Mouse (Mus musculus) kidney, adult 9 months (tissue): ENCODE data around the gene Map2k5.

Source experiments
- DNase-seq: peaks from one replicate; pipeline ENCODE4 v3.0.0; 2022

Gene Map2k5

DNA sequence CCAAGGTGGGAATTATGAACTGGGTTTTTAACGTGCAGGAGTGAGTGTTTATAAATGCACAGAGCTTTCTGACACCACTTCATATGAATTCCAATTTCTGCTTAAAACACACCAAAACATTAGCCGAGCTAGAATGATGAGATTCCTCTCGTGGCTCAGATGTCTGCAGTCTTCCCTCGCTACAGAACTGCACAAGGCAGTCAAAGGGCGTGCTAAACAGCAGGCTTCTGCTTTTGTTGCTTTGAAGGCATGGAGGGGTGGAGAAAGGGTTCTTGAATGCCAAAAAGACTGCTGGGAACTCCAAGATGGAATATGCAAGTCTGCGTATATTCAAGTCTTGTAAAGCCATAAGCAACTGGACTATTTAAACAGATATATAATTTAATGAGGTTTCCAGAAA lies 38.4 kb downstream of the Map2k5 start:
- DNase-seq, result no peak

DNA sequence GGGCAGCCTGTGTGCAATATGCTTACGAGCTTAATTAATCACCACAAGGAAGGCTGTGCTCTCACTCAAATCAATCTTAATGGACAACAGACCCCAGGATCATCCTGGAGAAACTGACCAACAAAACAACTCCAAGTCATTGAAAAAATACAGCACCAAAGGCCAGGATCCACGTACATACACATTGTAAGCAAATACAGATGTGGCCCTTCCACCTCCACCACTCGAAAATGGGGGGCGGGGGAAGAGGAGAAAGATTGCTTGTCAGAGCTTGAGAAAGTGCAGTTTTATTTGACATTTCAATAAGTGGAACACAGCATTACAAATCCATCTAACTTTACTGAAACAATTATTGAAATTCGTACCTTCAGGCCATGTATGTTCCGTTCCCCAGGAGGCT lies 39.0 kb downstream of the Map2k5 start:
- no peak for DNase-seq

DNA sequence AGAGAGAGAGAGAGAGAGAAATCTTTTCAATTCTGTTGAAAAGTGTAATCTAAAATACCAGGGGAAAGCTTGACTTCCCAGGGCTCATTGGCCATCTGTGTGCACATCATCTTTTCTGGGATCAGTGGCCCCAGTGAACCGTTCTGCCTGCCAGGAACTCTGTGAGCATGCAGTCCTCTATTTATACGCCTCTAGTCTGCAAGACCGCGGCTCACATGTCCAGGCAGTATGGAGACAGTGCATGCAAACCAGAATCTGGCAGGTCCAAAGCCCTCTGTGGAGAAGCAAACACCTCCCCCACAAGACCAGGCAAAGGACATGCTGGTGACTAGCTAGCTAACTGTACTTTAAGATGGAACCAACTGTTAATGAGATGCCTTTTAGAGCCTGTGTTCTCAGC lies 41.9 kb downstream of the Map2k5 start:
- no peak for DNase-seq

DNA sequence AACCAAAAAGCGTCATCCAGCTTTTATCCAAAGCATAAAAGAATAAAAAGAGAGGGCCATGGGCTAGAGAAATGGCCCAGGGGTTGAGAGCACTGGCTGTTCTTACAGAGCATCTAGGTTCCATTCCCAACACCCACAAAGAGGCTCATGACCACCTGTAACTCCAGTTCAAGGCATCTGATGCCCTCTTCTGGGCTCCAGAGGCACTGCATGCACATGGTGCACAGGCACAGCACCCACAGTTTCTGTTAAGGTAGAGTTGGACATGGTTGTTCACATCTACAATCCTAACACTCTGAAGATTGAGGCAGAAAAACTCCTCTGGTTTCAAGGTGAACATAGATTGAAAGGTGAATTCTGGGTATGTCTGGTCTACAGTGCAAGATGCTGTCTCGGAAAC lies 44.6 kb downstream of the Map2k5 start:
- DNase-seq, result peak; percentile 13

DNA sequence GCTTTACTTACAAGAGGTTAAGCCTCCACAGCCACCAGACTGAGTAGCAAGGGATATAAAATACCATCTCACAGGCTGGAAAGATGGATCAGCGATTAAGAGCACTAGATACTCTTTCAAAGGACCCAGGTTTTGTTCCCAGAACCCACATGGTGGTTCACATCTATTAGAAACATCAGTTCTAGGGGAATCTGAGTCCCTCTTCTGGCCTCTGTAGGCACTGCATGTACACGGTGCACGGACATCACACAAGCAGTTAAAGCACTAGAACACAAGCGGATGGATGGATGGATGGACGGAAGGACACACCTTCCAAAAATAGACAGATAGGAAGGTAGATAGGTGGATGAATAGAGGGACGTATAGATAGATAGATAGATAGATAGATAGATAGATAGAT lies 46.5 kb downstream of the Map2k5 start:
- DNase-seq, result no peak

DNA sequence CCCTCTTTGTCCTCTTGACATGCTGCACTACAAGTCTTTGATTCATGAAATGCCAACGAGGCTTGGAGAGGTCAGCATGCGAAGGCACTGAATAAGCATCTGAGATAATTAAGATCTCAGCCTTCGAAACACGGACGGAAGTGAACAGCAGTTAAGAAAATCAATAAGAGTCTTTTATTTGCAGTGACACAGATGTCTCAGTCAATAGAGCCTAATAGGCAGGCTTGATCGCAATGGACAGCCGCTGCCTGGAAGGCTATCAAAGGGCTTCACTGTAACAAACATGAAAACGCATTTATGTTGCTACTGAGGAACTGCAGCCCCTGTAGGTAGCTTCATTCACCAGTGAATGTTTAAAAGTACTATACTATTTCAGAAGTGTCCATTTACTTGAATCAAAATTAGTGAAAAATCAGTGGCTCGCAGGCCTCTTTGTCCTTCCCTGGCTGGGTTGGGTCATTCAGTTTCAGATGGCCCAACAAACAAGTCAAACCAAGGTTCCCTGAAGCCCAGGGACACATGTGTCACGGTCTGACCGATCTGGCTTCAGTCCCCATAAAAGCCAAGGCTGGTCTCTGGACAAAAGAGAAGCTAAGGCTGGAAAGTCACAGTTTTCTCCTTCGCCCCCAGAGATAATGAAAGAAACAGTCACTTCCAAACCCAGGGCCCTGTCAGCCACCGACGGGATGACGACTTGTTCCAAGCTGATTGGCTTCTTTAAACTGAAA lies 48.6 kb downstream of the Map2k5 start:
- no peak for DNase-seq

DNA sequence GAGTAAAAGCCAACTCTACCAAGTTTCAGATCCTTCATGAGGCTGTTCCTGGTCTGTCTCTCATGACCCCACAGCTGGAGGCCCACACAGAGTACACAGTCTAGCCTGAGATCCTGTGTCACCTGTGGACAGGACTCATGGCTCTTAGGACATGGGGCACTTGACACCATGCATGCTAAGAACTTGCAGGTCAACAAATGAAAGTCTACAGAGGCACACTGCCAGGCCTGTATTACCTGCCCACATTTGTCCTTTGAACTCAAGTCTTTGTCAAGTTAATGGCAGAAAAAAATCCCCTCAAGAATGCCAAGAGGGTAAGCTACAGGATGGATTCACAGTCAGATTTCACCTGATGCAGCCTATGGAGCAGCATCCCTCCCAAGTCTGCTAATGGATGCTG lies 62.5 kb downstream of the Map2k5 start:
- peak; percentile 35 for DNase-seq

DNA sequence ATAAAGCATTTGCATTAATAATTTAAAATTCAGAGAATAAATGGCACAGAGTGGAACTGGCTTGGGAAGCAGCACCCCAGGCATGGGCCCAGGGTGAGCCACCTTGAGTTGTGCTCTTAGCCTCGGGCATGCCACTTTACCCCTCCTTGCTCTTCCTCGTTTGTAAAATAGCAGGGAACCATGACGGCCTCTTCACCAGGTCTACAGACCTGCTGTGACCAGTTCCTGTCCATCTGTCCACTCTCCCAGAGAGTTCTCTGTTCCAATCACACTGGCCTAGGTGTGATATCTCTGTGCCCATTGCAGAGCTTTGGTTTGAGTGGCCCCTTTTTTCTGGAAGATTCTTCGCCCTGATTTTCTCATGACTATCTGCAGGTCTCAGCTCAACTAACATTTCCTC lies 63.6 kb downstream of the Map2k5 start:
- no peak for DNase-seq

DNA sequence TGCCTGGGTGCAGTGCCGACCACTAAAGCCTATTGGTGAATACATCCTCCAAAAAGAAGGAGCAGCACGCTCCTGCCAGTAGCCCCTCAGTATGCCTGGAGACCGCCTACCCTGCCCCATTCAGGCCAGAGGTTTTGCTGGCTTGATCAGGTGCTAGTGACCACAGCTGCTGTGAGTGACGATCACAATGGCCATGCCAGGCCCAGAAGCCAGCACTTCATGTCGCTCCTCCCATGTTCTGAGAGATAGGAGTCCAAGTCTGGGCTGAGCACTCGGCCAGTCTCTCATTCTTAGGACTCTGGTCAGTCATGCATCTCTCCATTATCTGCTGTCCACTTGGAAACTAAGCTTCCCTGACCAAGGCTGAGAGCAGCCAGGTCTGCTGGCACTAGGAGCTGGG lies 67.7 kb downstream of the Map2k5 start:
- DNase-seq, result no peak

DNA sequence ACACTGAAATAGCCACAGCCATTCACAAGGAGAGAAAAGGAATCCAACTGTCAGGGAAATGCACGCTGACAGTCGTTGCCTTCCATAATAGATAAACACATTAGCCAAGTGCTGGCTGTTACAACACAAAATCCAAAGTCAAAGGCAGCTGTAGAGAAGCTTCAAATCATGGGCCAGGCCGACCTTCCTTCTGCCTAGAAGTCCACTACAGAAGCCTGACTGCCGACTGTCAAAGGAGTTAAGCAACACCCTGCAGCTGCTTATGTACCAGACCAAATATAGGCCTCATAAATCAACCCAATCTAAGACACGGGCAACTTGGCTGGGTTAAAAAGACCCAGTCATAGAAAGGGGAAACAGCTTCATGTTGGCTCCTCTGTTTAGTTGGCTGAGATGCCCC lies 68.7 kb downstream of the Map2k5 start:
- no peak for DNase-seq

DNA sequence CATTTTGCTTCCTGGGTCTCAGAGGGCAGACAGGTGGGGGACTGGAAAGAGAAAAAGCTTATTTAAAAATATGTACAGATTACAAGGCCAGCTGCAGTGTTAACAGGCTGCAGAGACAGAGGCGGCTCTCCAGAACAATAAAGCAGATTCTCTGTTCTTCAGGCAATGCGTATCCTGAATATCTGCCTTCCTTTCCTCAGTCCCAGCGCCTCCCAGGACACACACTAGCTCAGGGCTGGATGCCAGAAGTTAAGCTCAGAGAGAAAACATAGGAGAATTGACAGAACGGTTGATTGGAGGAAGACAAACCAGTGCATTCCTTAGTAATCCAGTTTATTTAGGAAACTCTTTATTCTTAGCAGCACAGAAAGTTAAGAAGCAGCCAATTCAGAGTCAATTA lies 69.3 kb downstream of the Map2k5 start:
- no peak for DNase-seq

DNA sequence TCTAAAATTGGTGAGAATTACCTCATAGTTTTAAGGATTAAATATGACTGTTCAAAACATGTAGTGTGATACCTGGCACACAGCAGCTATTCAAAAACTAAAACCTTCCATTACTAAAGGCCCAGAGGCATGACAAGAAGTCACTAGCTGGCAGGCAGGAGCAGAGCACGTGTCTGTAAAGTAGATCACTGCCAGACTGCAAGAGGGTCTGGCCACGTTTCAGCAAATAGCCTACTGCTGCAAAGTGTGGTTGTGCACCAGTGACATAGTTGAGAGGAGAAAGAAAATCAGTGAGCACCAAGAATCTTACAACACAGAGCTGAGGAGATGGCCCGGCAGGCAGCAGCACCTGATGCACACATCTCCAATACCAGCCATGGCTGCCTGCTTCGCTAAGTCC lies 75.2 kb downstream of the Map2k5 start:
- no peak for DNase-seq

DNA sequence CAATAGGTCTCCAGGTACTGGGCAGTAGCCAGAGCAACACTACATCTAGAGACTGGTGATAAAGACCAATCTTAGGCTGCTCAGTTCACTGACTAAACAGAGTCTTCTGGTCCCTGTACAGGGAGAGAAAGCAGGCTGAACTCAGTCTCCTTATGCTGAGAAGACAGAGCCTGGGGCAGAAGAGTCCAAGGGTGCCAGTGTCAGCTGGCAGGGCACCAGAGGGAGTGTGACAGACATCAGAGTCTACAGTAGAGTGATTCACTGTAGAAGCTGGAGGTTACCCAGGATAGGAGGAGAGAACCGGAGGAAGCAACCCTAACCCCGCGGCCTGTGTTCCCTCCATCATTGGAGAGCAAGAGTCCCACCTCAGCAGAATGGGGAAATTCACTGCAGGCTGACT lies 79.0 kb downstream of the Map2k5 start:
- no peak for DNase-seq

DNA sequence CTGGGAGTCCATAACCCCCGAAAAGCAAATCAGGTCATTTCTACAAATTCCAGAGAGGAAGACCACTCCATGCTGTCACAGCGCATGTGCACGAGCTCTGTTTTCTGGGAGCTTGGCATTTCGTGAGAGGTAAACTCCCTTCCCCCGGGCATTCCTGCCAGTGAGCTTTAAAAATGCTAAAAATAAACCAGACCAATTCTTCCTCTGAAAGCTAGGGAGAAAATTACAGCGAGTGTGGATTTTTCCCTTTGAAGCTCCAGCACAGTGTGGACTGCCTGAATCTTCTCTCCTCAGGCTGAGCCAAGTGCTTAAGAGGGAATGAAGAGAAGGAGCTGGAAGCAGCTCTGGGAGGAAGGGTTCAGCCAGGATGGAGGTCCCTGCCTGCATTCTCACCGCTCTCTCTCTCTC lies 82.1 kb downstream of the Map2k5 start:
- DNase-seq, result peak; percentile 24

DNA sequence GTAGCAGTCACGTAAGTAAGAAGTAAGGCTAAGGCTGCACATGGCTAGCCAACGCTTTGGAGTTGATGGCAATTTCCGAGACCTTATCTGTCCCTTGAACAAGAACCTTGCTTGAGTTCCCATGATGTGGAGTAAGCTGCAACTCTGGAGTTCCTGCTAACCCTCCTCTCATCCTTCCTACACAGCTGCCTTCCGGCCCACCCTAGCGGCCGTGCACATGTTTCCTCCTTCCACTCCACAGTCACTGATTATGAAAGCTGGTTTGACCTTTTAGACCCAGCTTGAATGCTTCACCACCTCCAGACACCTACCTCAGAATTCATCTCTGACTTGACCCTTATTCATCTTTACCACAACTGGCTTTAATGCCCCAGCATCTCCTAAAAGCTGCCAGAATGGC lies 82.9 kb downstream of the Map2k5 start:
- DNase-seq, result peak; percentile 37

DNA sequence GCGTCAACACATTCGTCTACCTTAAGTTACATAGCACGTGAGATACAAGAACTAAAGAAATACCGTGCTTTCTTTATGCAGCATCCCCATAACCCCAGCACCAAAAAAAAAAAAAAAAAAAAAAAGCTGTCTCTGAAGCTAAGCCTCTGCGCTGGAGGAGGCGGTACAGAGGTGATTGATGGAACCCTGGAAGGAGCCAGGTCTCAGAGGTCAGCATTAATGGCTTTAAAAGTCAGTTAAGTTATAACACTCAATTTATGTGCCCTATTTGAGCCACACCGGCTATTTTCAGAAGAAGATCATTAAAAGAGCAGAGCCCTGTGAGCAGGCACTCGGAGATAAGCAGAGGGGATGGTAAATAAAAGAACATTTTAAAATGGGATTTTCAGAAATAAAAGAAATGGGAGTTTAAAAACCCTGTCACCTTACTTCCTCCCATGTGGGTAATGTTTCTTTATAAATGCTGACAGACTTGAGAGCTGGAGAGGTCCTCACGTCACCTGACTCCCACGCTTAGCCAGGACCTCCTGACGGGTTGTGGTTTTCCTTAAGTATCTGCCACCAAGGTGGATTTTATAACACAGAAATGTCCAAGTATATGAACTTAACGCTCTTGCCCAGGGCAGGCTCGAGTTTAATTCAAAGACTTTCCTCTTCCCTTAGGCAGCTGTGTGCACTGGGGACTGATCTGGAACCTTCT lies 83.8 kb downstream of the Map2k5 start:
- peak; percentile 24 for DNase-seq

DNA sequence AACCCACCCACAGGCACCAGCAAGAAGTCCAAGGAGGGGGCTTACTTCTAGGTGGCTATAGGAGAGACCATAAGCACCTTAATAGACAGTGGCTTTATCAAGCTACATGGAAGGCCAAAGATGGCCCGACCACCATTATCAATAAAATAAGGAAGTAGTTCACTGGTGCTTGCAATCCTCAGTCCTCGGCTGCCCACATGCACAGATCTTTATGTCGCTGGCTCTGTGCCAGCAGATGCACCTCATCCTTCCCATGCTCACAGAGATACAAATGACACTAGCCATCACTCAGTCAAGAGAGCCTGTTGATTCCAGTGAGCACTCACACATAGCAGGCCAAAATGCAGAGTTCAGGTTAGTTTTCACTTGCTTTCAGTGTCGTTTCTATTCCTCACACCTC lies 89.0 kb downstream of the Map2k5 start:
- DNase-seq, result no peak

DNA sequence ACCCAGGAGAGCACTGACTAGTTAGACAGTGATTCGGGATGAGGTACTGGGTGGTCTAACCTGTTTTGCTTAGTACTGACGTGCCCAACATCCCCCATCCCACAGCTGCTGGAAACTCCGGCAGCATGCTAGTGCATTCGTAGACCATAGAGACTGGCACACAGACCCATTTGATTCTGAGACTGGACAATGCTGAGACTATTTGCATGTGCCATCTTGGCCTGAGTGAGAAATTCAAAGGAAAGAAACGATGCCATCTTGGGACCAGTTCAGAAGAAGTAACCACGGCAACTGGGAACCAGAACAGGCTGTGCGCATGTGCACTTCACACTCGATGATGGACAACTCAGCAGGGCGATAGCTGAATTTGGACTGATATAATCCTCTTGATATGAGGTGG lies 93.3 kb downstream of the Map2k5 start:
- no peak for DNase-seq

DNA sequence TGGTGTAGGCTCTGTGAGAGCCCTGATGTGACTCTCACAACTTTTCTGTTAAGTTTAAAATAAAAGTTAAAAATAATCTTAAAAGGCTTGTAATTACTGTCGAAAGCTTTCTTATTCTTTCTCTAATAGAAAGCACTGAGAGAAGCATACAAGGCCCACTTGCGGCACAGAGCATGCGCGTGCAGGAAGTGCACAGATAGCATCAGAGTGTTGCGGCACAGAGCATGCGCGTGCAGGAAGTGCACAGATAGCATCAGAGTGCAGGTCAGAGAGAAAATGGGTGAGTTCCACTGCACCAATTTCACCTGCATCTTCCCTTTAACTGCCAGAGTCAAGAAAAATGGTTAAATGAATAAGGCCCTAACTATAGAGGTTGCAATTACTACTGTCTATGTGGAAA lies 95.7 kb downstream of the Map2k5 start:
- DNase-seq, result no peak

DNA sequence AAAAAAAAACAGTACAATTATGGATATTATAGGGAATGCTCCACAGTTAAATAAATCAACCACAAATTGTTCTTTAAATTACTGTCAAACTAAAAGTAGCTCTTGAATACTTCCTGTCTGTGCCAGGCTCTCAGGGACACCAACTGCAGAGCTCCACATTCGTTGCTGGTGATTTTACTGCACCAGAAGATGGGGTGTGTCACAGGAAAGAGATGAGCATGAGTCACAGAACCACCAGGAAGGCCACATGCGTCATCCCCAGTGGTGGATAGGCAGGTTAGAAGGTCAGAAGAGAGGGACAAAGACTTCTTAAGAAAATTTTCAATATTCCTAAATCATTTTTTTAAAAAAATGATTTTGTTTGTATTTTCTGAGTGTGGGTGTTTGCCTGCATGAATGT lies 96.6 kb downstream of the Map2k5 start:
- no peak for DNase-seq

DNA sequence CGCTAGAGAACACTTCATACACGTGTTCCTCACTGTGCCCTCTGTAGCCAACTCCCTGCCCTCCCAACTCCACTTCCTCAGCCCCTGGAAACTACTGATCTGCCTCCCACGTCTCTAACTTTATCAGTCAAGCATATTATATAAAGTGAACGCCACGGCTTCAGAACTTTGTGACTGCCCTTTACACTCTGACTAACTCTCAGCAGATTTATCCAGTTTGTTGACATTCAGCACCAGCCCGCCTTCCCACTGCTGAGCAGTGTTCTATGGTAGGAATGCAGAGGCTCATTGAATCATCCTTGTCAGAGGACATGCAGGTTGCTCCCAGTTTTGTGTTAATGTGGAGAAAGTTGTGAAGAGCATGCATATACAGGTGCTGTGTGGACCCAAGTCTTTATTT lies 103.9 kb downstream of the Map2k5 start:
- DNase-seq, result no peak

DNA sequence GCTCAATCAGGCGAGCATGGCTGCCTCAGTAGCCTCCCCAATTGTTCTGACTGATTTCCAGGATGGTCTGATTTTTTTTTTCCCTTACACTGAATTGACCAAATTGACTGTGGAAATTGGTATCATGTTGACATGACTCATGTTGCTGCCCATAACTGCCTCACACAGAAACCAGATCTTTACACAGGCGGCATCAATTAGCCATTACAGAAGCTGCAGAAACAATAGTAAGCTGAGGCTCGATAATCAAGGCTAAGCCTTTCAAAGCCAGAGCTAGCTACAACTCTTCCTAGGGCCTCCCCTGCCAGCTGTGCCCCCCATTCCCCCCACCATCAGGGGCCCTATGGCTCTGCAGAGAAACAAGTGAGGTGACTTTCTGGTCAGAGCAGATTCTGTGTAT lies 107.9 kb downstream of the Map2k5 start:
- no peak for DNase-seq

DNA sequence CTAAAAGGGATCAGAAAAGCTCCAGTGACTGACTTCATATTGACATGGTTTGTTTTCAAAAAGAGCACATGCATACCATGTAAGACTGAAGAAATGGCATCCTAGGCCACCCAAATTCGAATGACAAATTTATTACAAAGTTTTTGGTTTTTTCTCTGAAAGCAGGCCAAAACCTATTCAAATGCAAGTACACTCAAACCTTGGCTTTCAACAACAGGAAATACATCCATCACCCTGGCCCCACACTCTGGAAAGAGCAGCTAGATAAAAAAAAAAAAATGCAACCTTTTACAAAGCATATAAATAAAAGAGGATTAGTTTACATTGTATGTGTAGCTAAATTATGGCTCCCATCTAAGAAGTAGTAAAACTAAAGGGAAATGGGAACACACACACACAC lies 114.5 kb downstream of the Map2k5 start:
- DNase-seq, result no peak

DNA sequence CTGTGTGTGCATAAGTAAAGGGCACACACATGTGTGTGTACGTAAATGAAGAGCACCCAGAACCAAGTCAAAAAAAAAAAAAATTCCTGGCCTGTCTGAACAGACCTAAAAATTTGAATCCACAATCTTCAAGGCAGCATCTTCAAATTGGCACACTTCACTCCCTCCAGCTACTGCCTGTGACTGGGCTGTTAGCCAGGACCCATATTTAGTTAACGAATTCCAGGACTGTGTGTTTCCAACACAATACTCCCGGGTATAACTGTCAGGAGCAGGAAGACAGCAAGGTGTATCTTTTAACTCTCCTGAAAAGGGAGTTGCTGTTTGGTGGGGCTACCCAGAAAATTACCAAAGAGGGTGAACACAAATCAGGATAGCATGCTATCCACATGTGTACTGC lies 118.9 kb downstream of the Map2k5 start:
- DNase-seq, result peak; percentile 17

DNA sequence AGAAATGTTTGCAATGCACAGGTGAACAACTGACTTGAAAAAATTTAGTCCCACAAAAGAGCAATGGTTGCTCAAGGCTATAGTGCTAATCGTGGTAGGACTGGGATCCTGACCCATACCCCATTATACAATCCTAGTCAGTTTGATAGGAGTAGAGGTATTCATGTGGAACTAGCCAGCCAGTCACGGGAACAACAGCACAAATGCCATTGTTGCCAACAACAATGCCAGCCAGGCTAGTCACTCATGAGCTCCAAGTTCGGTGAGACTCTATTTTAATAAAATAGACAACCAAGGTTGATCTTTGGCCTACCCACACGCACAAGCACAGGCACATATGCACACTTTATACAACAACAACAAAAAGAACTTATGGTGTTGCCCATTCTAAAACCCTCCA lies 120.0 kb downstream of the Map2k5 start:
- no peak for DNase-seq
